Mouse (Mus musculus): ENCODE data around the gene Slc25a33. TPM values are rescaled to one million over a fixed set of nuclear protein-coding genes. Genes with fewer than 3 reads are reported as not detected.

Slc25a33 gene
- total and polyA plus RNA-seq, 2 experiments from 2014 or later, result 12.5 to 29.7 TPM

DNA sequence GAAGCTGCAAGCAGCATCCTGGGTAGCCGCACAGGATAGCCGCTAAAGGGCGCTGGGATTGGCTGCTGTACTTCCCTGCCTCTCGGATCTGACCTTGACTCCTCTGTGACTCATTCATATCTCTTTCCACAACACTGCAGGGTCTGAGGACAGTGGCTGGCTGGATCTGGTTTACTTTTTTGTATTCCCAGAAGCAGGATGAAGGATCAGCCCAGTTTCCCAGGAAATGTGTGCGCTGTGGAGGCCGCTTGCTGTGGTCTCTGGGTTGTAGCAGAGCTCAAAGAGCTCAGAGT lies 26.0 kb upstream of the Slc25a33 start:
- no peak for ATAC-seq

DNA sequence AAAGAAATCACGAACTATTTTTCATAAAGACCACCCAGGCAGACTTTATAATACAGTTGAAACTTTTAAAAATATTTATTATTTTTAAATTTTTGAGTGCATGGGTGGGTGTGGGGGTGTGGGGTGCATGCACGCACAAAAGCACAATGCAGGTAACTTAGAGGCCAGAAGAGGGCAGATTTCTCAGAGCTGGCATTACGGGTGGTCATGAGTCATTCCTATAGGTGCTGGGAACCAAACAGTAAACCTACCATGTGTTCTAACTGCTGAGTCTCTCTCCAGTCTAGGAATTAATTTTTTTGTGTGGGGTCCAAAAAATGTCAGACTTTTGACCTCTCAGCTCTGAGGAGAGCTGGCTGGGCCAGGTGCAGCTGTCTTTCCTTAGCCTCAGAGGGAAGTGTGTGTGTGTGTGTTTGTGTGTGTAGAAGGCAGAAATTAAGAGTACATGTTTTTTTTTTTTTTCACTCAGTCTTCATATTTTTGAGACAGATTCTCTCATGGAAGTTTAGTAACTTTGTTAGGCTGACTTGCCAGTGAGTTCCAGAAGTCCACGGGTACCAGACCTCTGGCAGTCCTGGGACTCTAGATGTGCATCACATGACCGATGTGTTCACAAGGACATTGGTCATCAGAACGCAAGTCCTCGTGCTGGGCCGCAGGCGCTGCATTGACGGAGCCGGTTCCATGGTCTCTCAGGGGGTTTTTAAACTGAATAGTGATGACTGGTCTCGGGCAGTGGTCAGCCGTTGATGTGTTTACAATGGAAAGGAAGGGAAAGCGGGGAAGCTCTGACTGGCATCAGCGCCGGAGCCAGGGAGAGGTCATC lies 25.5 kb upstream of the Slc25a33 start:
- DNase-seq, result no peak
- no peak overlapping the region for H3K4me3 ChIP-seq (ENCODE audit: low read depth, low read length)
- H3K9ac ChIP-seq, result no peak overlapping the region
- WGBS, result 88% methylated on average over 16 of the region's 16 CpGs
- no peaks in the 10 kb centered on the region for H3K4me1 ChIP-seq (ENCODE audit: insufficient read depth)
- H3K9me3 ChIP-seq (ENCODE audit: low read length), result no peaks in the 10 kb centered on the region
- no peaks in the 10 kb centered on the region for H3K27me3 ChIP-seq (ENCODE audit: insufficient read depth, low read length)
- no peak for TF ChIP-seq CTCF (IDR thresholded peaks at IDR 0.05; ENCODE audit: low read depth)
- ATAC-seq, result no peak
- no peak overlapping the region for H3K27ac ChIP-seq (ENCODE audit: low read depth, low read length)
- H3K36me3 ChIP-seq (ENCODE audit: insufficient read depth), result no peaks in the 10 kb centered on the region
- no peak overlapping the region for H3K4me2 ChIP-seq (ENCODE audit: low read depth)

More for the DNA sequence above, 26.0 kb upstream of the Slc25a33 start:
- Histone ChIP-seq H3K4me1 (ENCODE audit: insufficient read depth) (no peaks in the 10 kb centered on the region), H3K36me3 (ENCODE audit: insufficient read depth) (no peaks in the 10 kb centered on the region), H3K27me3 (ENCODE audit: insufficient read depth, low read length) (no peaks in the 10 kb centered on the region), H3K27ac (ENCODE audit: low read depth, low read length) (no peak overlapping the region), H3K9ac (no peak overlapping the region), H3K4me3 (ENCODE audit: low read depth, low read length) (no peak overlapping the region), H3K4me2 (ENCODE audit: low read depth) (no peak overlapping the region), H3K9me3 (ENCODE audit: low read length) (no peaks in the 10 kb centered on the region)
- TF ChIP-seq CTCF (IDR thresholded peaks at IDR 0.05; ENCODE audit: low read depth), result no peak
- 90% methylated on average over 6 of the region's 6 CpGs for WGBS
- no peak for DNase-seq

DNA sequence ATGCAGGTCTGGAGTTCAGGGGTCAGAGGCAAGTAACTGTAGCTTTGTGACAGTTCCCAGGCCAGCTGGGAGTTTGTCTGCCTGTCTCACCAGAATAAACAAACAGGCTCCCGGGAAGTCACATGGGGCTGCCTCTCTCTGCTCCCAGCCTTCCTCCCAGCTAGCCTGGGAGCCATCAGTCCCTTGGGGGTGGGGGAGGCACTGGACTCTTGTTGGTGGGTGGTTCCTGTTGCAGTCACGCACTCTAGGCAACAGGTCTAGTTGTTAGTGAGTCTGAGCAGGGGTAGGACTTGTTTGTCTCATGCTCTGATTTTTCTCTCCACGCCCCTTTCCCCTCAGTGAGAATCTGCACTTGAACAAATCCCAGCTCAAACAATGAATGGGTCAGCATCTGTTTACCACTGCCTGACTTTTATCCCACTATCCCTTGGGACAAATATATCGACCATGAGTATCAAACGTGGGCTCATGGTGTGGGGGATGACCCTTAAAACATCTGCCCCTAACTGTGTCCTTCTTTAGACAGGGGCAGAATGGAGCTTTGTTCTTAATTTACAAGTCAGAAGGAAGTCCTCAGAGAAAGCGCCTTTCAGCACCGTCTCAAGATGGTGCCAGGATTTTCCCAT lies 24.7 kb upstream of the Slc25a33 start:
- no peak for TF ChIP-seq CTCF (IDR thresholded peaks at IDR 0.05; ENCODE audit: low read depth)
- H3K9me3 ChIP-seq (ENCODE audit: low read length), result no peaks in the 10 kb centered on the region
- ATAC-seq (no peak; the same call in 1 of the 2 replicates), DNase-seq (no peak)
- no peak overlapping the region for H3K27ac ChIP-seq (ENCODE audit: low read depth, low read length)
- H3K36me3 ChIP-seq (ENCODE audit: insufficient read depth), result no peaks in the 10 kb centered on the region
- H3K27me3 ChIP-seq (ENCODE audit: insufficient read depth, low read length), result no peaks in the 10 kb centered on the region
- WGBS, result 39% methylated on average over 7 of the region's 7 CpGs
- H3K4me2 ChIP-seq (ENCODE audit: low read depth), result no peak overlapping the region
- no peak overlapping the region for H3K9ac ChIP-seq
- H3K4me3 ChIP-seq (ENCODE audit: low read depth, low read length), result no peak overlapping the region
- no peaks in the 10 kb centered on the region for H3K4me1 ChIP-seq (ENCODE audit: insufficient read depth)

DNA sequence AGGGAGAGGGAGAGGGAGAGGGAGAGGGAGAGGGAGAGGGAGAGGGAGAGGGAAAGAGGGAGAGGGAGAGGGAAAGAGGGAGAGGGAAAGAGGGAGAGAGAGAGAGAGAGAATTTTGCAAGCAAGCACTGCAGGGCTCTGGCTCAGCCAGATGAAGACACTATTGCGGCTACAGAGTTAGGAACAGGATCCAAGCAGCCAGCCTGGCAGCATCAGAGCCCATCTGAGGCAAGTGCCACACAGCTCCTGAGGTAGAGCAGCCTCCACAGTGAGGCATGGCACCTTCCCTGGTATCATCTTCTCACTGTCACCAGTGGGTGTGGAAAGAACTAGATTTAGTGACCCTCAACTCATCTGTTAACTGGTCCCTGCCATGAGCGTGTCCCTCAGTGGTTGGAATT lies 24.0 kb upstream of the Slc25a33 start:
- Histone ChIP-seq H3K9me3 (ENCODE audit: low read length) (no peaks in the 10 kb centered on the region), H3K36me3 (ENCODE audit: insufficient read depth) (no peaks in the 10 kb centered on the region), H3K4me2 (ENCODE audit: low read depth) (no peak overlapping the region), H3K27me3 (ENCODE audit: insufficient read depth, low read length) (no peaks in the 10 kb centered on the region), H3K4me1 (ENCODE audit: insufficient read depth) (no peaks in the 10 kb centered on the region), H3K4me3 (ENCODE audit: low read depth, low read length) (no peak overlapping the region), H3K27ac (ENCODE audit: low read depth, low read length) (no peak overlapping the region), H3K9ac (no peak overlapping the region)
- TF ChIP-seq CTCF (IDR thresholded peaks at IDR 0.05; ENCODE audit: low read depth), result no peak
- 70% methylated on average over 2 of the region's 2 CpGs for WGBS
- no peak for ATAC-seq
- DNase-seq, result no peak

DNA sequence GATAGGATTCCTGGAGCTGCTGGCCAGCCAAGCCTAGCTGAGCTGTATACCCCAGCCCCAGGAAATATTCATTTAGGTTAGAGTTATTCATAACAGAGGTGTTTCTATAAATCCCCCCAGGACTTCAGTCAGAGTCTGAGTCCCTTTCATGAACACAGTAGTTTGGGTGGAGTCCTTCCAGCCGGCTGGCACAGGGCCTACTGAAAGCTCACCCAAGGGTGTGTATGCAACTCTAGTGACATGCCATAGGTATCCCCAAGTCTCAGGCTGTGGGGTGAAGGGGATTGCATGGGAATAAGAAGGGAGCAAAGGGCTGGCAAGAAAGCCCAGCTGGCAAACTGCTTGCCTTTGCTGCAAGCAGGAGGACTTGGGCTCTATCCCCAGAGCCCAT lies 23.1 kb upstream of the Slc25a33 start:
- Histone ChIP-seq H3K27ac (ENCODE audit: low read depth, low read length) (no peak overlapping the region), H3K4me1 (ENCODE audit: insufficient read depth) (no peaks in the 10 kb centered on the region), H3K9me3 (ENCODE audit: low read length) (no peaks in the 10 kb centered on the region), H3K27me3 (ENCODE audit: insufficient read depth, low read length) (no peaks in the 10 kb centered on the region), H3K36me3 (ENCODE audit: insufficient read depth) (no peaks in the 10 kb centered on the region), H3K9ac (no peak overlapping the region), H3K4me3 (ENCODE audit: low read depth, low read length) (no peak overlapping the region), H3K4me2 (ENCODE audit: low read depth) (no peak overlapping the region)
- 70% methylated on average over 1 of the region's 1 CpGs for WGBS
- TF ChIP-seq CTCF (IDR thresholded peaks at IDR 0.05; ENCODE audit: low read depth), result no peak
- ATAC-seq, result no peak
- no peak for DNase-seq

DNA sequence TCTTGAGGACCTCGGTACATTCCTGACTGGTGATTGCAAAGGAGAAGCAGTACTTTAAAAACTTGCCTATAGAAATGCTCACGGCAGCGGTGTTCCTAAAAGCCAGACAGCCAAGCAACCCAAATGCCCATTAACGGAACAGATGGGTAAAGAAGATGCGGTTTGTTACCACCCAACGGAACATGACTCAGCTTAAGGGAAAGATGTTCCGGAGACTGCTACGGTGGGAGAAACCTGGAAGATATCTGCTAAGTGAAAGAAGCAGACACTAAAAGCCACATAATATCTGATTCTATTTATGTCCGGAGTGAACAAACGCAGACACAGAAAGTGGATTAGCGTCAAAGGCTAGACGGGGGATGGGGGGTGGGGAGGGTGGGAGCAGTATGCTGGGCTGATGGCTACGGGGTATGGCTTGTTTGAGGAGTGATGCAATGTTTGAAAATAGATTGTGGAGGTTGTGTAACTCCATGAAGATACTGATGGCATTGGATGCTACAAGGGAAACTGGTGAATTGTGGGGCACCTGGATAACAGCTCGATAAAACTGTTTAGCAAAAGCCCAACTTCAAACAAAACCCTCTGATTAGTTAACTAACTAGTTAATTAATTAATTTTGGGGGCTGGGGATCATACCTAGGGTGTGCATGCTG lies 22.6 kb upstream of the Slc25a33 start:
- no peak overlapping the region for H3K9ac ChIP-seq
- WGBS, result 60% methylated on average over 14 of the region's 14 CpGs
- DNase-seq, result no peak
- H3K9me3 ChIP-seq (ENCODE audit: low read length), result no peaks in the 10 kb centered on the region
- H3K27me3 ChIP-seq (ENCODE audit: insufficient read depth, low read length), result no peaks in the 10 kb centered on the region
- H3K36me3 ChIP-seq (ENCODE audit: insufficient read depth), result no peaks in the 10 kb centered on the region
- H3K27ac ChIP-seq (ENCODE audit: low read depth, low read length), result no peak overlapping the region
- ATAC-seq, result no peak
- no peak for TF ChIP-seq CTCF (IDR thresholded peaks at IDR 0.05; ENCODE audit: low read depth)
- no peak overlapping the region for H3K4me2 ChIP-seq (ENCODE audit: low read depth)
- H3K4me3 ChIP-seq (ENCODE audit: low read depth, low read length), result no peak overlapping the region
- no peaks in the 10 kb centered on the region for H3K4me1 ChIP-seq (ENCODE audit: insufficient read depth)

DNA sequence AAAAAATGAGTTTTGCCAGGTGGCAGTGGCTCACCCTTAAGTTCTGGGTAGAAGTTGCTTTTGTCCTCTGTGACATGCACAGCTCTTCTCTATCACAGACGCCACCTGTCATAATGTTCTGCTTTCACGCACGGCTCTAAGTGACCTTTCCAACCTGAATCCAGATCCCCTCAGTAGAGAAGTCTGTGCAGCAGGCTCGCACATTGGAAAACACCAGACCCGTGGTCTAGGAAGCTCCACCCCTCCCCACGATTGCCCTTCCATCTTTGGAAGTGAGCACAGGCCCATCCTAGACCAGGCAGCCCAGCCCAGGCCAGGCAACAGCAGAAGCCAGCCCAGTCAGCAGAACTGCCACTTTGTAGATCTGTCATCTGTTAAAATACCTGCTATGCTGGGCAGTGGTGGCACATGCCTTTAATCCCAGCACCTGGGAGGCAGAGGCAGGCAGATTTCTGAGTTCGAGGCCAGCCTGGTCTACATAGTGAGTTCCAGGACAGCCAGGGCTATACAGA lies 20.9 kb upstream of the Slc25a33 start:
- no peaks in the 10 kb centered on the region for H3K27me3 ChIP-seq (ENCODE audit: insufficient read depth, low read length)
- no peaks in the 10 kb centered on the region for H3K36me3 ChIP-seq (ENCODE audit: insufficient read depth)
- no peak for DNase-seq
- no peaks in the 10 kb centered on the region for H3K9me3 ChIP-seq (ENCODE audit: low read length)
- no peak overlapping the region for H3K4me3 ChIP-seq (ENCODE audit: low read depth, low read length)
- 95% methylated on average over 7 of the region's 7 CpGs for WGBS
- H3K9ac ChIP-seq, result no peak overlapping the region
- no peak for TF ChIP-seq CTCF (IDR thresholded peaks at IDR 0.05; ENCODE audit: low read depth)
- H3K4me1 ChIP-seq (ENCODE audit: insufficient read depth), result no peaks in the 10 kb centered on the region
- no peak overlapping the region for H3K27ac ChIP-seq (ENCODE audit: low read depth, low read length)
- no peak for ATAC-seq
- H3K4me2 ChIP-seq (ENCODE audit: low read depth), result no peak overlapping the region
